Mouse (Mus musculus) stomach, embryonic 16.5 days (tissue): ENCODE results near the gene 2010300C02Rik. TPM values are rescaled to one million over a fixed set of nuclear protein-coding genes. Genes with fewer than 3 reads are reported as not detected.
A peak's percentile ranks its signal among the peaks of the same experiment; 100 is the strongest.
"Not testable (repeated sequence)": the region's sequence is repeated elsewhere in the genome, so short reads cannot be mapped to it uniquely, and the experiment has no call there.

ENCODE experiments used
- ATAC-seq: fragments of 200-750 bp; cut with Nextera tagmentation; 2 replicates; pipeline ENCODE4 v1.8.0; 2017; ENCODE audit warnings: moderate number of reproducible peaks, moderate TSS enrichment; ENCODE audit not compliant: insufficient read depth, low FRiP score
- H3K27ac ChIP-seq: fragments of 300-500 bp; sonication (generic); 2 replicates; pipeline ENCODE4 v1.5.1; 2014; ENCODE audit warnings: low read length
- H3K27me3 ChIP-seq: fragments of 300-500 bp; sonication (generic); 2 replicates; pipeline ENCODE4 v1.6.1; 2014; ENCODE audit warnings: low read length, control low read depth, mixed read lengths; ENCODE audit not compliant: control insufficient read depth, insufficient read depth
- H3K36me3 ChIP-seq: fragments of 300-500 bp; sonication (generic); 2 replicates; pipeline ENCODE4 v1.6.1; 2014; ENCODE audit warnings: low read length; ENCODE audit not compliant: control insufficient read depth, insufficient read depth
- H3K4me1 ChIP-seq: fragments of 300-500 bp; sonication (generic); 2 replicates; pipeline ENCODE4 v1.6.1; 2014; ENCODE audit warnings: low read length, control low read depth, mixed read lengths; ENCODE audit not compliant: control insufficient read depth, insufficient read depth
- H3K4me2 ChIP-seq: fragments of 300-500 bp; sonication (generic); 2 replicates; pipeline ENCODE4 v1.6.1; 2014; ENCODE audit warnings: low read depth, low read length, mixed read lengths
- H3K4me3 ChIP-seq: fragments of 300-500 bp; sonication (generic); replicated peaks from 2 replicates; pipeline ENCODE4 v1.5.1; 2014; ENCODE audit warnings: mild to moderate bottlenecking, low read length
- H3K9ac ChIP-seq: fragments of 300-500 bp; sonication (generic); 2 replicates; pipeline ENCODE4 v1.6.1; 2014; ENCODE audit warnings: low read length
- H3K9me3 ChIP-seq: fragments of 300-500 bp; sonication (generic); replicated peaks from 2 replicates; pipeline ENCODE4 v1.6.1; 2016; ENCODE audit warnings: low read length, control low read depth; ENCODE audit not compliant: control insufficient read depth
- WGBS: fragments of 180-500 bp; shearing (Covaris S2); extraction: QIAGEN DNeasy Blood & Tissue Kit; methylation state at CpG from one replicate; pipeline ENCODE4 v1.1.7; 2014; 5-methylcytosine and 5-hydroxymethylcytosine counted together
- polyA plus RNA-seq: library from polyadenylated mRNA; unstranded; fragments of >200 nt; fragmentation: Nextera tagmentation; extraction: Ambion mirVana; gene quantifications from 2 replicates; pipeline ENCODE4 v1.2.1, GENCODE M21; 2015

The 2010300C02Rik gene
- polyA plus RNA-seq, 1 experiment from 2014 or later: 10.3 TPM

DNA sequence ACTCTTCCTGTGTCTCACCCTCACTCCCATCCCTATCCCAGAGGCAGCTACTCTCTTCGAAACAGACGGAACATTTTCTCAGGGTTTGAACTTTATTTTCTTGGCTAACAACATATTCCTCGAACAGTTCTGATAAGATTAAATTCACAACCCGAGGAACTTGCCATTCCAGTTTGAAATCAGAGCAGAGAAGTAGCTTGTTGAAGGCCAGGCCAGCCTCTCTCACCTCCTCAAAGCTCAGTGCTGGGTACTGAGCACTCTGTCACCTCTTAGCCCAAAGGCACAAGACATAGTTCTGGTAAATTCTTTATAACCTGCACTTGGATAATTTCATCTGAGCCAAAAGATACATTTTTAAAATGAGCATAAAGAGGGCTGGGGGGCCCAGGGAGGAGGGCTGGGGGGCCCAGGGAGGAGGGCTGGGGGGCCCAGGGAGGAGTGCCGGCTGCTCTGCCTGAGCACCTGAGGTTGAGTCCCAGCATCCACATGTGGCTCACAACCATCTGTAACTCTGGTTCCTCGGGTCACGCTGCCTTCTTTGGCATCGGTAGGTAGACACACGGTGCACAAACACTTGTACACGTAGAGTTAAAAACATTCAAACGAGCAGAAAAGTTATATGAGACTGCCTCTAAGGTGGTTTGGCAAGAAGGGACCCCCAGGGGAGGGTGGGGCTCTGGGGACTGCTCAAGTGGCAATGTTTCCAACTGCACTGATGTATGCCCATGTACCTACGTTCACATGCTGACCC is 104.4 kb downstream of the 2010300C02Rik start:
- peak; percentile 27 for ATAC-seq
- Histone ChIP-seq H3K9me3 (no peaks in the 10 kb centered on the region), H3K9ac (peak overlapping the region; percentile 28; the same call in 1 of the 2 replicates), H3K4me3 (no peak overlapping the region), H3K4me1 (peaks cover 44% of the 10 kb centered on the region), H3K4me2 (peak overlapping the region; percentile 6; the same call in 1 of the 2 replicates), H3K27me3 (no peaks in the 10 kb centered on the region), H3K36me3 (no peaks in the 10 kb centered on the region), H3K27ac (peak overlapping the region; percentile 91)
- WGBS: 49% methylated on average over 12 of the region's 12 CpGs

DNA sequence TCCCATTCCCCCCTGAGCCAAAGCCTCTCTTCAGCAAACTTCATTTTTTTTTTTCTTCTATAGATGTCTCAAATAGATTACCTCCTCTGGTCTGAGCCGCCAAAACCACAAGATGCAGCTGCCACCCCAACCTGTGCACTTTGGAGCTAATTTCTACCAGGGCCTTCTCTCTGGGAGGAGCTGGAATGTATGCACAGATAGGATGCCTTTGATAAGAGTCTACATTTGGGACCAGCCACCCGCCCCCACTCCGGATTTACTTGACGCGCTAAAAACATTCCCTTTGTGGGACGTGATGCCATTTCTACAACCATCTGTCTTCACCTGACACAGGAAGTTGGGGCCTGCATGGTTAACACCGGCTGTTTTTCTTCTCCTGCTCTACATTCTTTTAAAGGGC is 105.0 kb downstream of the 2010300C02Rik start:
- H3K27ac ChIP-seq: peak overlapping the region; percentile 91
- peaks cover 39% of the 10 kb centered on the region for H3K4me1 ChIP-seq
- no peak overlapping the region for H3K4me3 ChIP-seq
- peak overlapping the region; percentile 6; the same call in 1 of the 2 replicates for H3K4me2 ChIP-seq
- ATAC-seq: no peak
- H3K27me3 ChIP-seq: no peaks in the 10 kb centered on the region
- H3K9ac ChIP-seq: peak overlapping the region; percentile 28; the same call in 1 of the 2 replicates
- WGBS: 17% methylated on average over 7 of the region's 7 CpGs
- H3K9me3 ChIP-seq: no peaks in the 10 kb centered on the region
- H3K36me3 ChIP-seq: no peaks in the 10 kb centered on the region

DNA sequence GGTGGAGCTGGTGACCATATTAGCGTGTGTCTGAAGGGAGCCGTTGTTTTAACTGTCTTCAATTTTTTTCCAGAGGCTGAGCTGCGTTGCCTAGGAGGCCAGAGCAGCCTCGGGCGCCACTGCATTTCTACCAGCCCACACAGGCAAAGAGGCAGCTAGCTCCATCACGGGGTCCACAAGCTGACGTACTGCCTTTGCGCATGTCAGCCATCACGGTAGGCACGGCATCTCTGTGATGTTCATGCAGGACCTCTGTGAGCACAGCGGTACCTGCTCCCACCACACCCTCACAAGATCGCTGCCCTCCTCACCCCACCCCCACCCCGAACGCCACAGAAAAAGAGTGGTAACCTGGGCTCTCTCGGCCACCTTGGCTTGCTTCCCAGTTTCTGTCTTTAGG is 105.8 kb downstream of the 2010300C02Rik start:
- H3K9me3 ChIP-seq: no peaks in the 10 kb centered on the region
- ATAC-seq: peak; percentile 8; the same call in 1 of the 2 replicates
- H3K4me3 ChIP-seq: no peak overlapping the region; the same call in 1 of the 2 replicates
- peaks cover 37% of the 10 kb centered on the region for H3K4me1 ChIP-seq
- no peaks in the 10 kb centered on the region for H3K36me3 ChIP-seq
- H3K27ac ChIP-seq: peak overlapping the region; percentile 91
- H3K27me3 ChIP-seq: no peaks in the 10 kb centered on the region
- peak overlapping the region; percentile 17; the same call in 1 of the 2 replicates for H3K9ac ChIP-seq
- H3K4me2 ChIP-seq: peak overlapping the region; percentile 36
- 34% methylated on average over 15 of the region's 15 CpGs for WGBS

DNA sequence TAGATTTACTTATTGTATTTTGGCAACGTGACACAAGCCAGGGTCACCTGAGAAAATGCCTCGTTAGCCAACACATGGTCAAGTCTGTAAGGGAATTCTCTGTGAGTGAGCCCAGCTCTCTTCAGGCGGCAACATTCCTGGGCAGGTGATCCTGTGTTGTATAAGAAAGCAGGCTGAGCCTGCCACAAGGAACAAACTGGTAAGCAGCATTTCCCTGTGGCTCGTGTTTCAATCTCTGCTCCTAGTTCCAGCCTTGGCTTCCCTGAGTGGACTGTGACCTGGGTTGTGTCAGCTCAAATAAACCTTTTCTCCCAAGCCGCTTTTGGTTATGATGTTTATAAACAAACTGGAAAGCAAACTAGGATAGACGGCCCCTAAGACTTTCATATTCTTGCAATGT is 108.9 kb downstream of the 2010300C02Rik start:
- Histone ChIP-seq H3K9me3 (no peaks in the 10 kb centered on the region), H3K27me3 (no peaks in the 10 kb centered on the region), H3K36me3 (no peaks in the 10 kb centered on the region), H3K4me1 (peaks cover 20% of the 10 kb centered on the region), H3K4me3 (no peak overlapping the region), H3K4me2 (no peak overlapping the region), H3K9ac (no peak overlapping the region), H3K27ac (peak overlapping the region; percentile 64)
- ATAC-seq: no peak
- 50% methylated on average over 6 of the region's 6 CpGs for WGBS

DNA sequence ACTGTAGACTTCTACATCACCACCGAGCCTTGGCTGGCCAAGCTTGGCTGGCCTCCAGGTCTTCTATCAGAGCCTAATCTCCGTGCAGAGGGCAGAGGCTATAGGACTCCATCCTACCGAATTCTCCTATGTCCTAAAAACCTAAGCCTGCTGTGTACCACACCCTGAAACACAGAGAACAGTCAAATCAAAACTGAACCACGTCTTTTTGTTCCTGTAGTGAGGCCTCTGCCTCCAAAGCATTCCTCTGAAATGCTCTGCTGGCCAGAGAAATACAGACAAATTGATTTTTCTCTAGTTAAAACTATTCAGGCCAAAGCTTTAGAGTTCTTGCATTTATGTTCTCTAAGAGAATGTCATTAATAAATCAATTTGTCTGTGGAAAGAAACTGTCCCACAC is 109.6 kb downstream of the 2010300C02Rik start:
- no peak overlapping the region for H3K4me3 ChIP-seq
- WGBS: 45% methylated on average over 4 of the region's 4 CpGs
- no peak overlapping the region for H3K4me2 ChIP-seq
- H3K9me3 ChIP-seq: no peaks in the 10 kb centered on the region
- peak overlapping the region; percentile 52 for H3K27ac ChIP-seq
- no peak overlapping the region for H3K9ac ChIP-seq
- 0 out of 2 replicates have a peak, but pooled peaks have one; percentile 8 for ATAC-seq
- H3K27me3 ChIP-seq: no peaks in the 10 kb centered on the region
- H3K36me3 ChIP-seq: no peaks in the 10 kb centered on the region
- peaks cover 13% of the 10 kb centered on the region for H3K4me1 ChIP-seq

DNA sequence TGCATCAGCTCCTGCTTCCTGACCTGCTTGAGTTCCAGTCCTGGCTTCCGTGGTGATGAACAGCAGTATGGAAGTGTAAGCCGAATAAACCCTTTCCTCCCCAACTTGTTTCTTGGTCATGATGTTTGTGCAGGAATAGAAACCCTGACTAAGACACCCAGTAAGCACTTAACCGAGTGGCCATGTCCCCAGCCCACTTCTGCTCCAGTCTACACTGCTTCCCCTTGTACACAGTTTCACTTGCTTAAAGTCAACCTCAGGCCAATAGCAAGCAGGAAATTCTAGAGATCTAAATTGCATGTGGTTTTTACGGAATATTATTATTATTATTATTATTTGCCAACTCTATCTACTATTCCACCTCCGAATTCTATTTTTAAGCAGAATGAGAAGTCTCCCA is 114.2 kb downstream of the 2010300C02Rik start:
- H3K27me3 ChIP-seq, H3K4me2 ChIP-seq, H3K36me3 ChIP-seq, H3K27ac ChIP-seq, H3K4me3 ChIP-seq, H3K9ac ChIP-seq, H3K4me1 ChIP-seq, H3K9me3 ChIP-seq, ATAC-seq: not testable (repeated sequence)
- WGBS: 87% methylated on average over 4 of the region's 5 CpGs

DNA sequence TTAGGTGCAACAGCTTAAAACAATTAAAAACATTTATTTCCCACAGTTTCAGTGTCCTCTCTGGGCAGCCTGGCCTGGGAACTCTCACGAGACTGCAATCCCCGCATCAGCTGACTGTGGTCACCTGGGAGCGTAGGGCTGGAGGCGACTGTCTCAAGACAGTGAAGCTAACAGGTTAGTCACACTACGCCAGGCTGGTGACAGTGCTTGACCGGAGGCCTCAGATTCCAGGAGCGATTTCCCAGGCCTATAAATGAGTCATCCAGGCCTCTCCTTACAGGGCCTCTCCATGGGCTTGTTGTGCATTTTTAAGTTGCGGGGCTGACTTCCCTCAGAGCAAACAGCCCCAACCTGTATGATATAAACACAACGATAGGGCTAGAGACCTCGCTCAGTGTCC is 116.7 kb downstream of the 2010300C02Rik start:
- 89% methylated on average over 10 of the region's 10 CpGs for WGBS
- H3K27ac ChIP-seq: no peak overlapping the region
- no peak overlapping the region for H3K9ac ChIP-seq
- peaks cover 4% of the 10 kb centered on the region; the same call in 1 of the 2 replicates for H3K4me1 ChIP-seq
- no peaks in the 10 kb centered on the region for H3K9me3 ChIP-seq
- no peak overlapping the region for H3K4me2 ChIP-seq
- no peak for ATAC-seq
- no peaks in the 10 kb centered on the region for H3K27me3 ChIP-seq
- H3K4me3 ChIP-seq: no peak overlapping the region
- H3K36me3 ChIP-seq: no peaks in the 10 kb centered on the region

DNA sequence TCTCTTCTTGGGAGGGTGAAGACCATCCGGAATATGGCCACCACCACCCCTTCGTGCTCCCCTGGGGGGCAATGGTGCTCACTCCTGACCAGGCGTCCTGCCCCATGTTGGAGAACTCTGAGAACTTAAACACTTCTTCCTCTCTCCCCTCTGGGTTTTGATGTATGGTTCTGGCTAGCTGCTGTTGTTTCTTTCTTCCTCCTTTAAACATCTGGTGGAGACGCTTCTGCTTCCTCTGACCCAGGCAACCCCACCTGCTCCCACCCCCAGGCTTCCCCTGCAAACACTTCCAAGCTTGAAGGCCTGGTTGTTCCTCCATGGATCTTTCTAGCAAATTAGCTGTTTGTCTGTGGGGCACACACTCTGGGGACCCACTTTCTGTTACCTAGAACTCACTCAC is 117.6 kb downstream of the 2010300C02Rik start:
- WGBS: 78% methylated on average over 4 of the region's 4 CpGs
- Histone ChIP-seq H3K27me3 (no peaks in the 10 kb centered on the region), H3K36me3 (no peaks in the 10 kb centered on the region), H3K4me3 (no peak overlapping the region), H3K9me3 (no peaks in the 10 kb centered on the region), H3K4me1 (peaks cover 4% of the 10 kb centered on the region; the same call in 1 of the 2 replicates), H3K9ac (no peak overlapping the region), H3K27ac (no peak overlapping the region), H3K4me2 (no peak overlapping the region)
- ATAC-seq: no peak

DNA sequence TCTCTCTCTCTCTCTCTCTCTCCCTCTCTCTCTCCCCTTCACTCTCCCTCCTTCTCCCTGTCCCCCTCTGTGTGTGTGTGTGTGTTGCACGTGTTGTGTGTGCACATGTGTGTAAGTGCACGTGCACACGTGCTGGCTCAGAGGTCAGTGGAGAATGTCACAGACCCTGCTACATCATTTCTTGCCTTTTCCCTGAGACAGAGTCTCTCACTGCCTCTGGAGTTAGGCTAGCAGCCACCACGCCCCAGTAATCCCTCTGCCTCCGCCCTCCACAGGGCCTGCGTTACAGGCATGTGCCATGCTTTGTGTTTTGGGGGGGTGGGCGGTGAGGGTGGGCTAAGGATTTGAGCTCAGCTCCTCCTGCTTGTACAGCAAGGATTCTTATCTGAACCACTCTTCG is 118.4 kb downstream of the 2010300C02Rik start:
- Histone ChIP-seq H3K27ac (no peak overlapping the region), H3K4me1 (peaks cover 4% of the 10 kb centered on the region; the same call in 1 of the 2 replicates), H3K27me3 (no peaks in the 10 kb centered on the region), H3K36me3 (no peaks in the 10 kb centered on the region), H3K9me3 (no peaks in the 10 kb centered on the region), H3K9ac (no peak overlapping the region), H3K4me2 (no peak overlapping the region), H3K4me3 (no peak overlapping the region)
- 82% methylated on average over 8 of the region's 8 CpGs for WGBS
- no peak for ATAC-seq
